Mouse (Mus musculus) thymus, postnatal 14 days (tissue): Measurements from ENCODE around the gene Csf2ra.
"Not testable (repeated sequence)": the region's sequence is repeated elsewhere in the genome, so short reads cannot be mapped to it uniquely, and the experiment has no call there.

Experiments
- DNase-seq: peaks from one replicate; pipeline ENCODE4 v3.0.0; 2021

Csf2ra gene

GRCm38 (mm10) chr19:61227941-61228701 lies at the start of gene Csf2ra:
Gene Csf2ra (minus strand): TSS chr19:61228429.
- peak; percentile 51 for DNase-seq

GRCm38 (mm10) chr19:61275446-61275845 lies 47.2 kb upstream of the Csf2ra start:
- no peak for DNase-seq

- DNase-seq, result not testable (repeated sequence)
Observed at GRCm38 (mm10) chr19:61269141-61269540, 40.9 kb upstream of the Csf2ra start.

GRCm38 (mm10) chr19:61267141-61267540 lies 38.9 kb upstream of the Csf2ra start:
- no peak for DNase-seq

GRCm38 (mm10) chr19:61266651-61267050 lies 38.4 kb upstream of the Csf2ra start:
- DNase-seq, result peak; percentile 39

- peak; percentile 68 for DNase-seq
Observed at GRCm38 (mm10) chr19:61266246-61266615, 38.0 kb upstream of the Csf2ra start.

- peak; percentile 77 for DNase-seq
Observed at GRCm38 (mm10) chr19:61265349-61266245, 37.4 kb upstream of the Csf2ra start.

- no peak for DNase-seq
Observed at GRCm38 (mm10) chr19:61264933-61265332, 36.7 kb upstream of the Csf2ra start.

GRCm38 (mm10) chr19:61264227-61264626 lies 36.0 kb upstream of the Csf2ra start:
- DNase-seq, result no peak

GRCm38 (mm10) chr19:61261241-61261640 lies 33.0 kb upstream of the Csf2ra start:
- no peak for DNase-seq

GRCm38 (mm10) chr19:61257733-61258132 lies 29.5 kb upstream of the Csf2ra start:
- DNase-seq, result no peak

GRCm38 (mm10) chr19:61256166-61256887 lies 28.1 kb upstream of the Csf2ra start:
- no peak for DNase-seq

GRCm38 (mm10) chr19:61247334-61247733 lies 19.1 kb upstream of the Csf2ra start:
- DNase-seq, result not testable (repeated sequence)

- no peak for DNase-seq
Observed at GRCm38 (mm10) chr19:61244721-61245436, 16.6 kb upstream of the Csf2ra start.

GRCm38 (mm10) chr19:61237967-61238366 lies 9.7 kb upstream of the Csf2ra start:
- DNase-seq, result no peak

GRCm38 (mm10) chr19:61234532-61234931 lies 6.3 kb upstream of the Csf2ra start:
- DNase-seq, result no peak

GRCm38 (mm10) chr19:61226928-61227854 lies 1.0 kb downstream of the Csf2ra start:
- peak; percentile 89 for DNase-seq

- peak; percentile 67 for DNase-seq
Observed at GRCm38 (mm10) chr19:61226401-61226927, 1.8 kb downstream of the Csf2ra start.

GRCm38 (mm10) chr19:61225526-61226400 lies 2.5 kb downstream of the Csf2ra start:
- peak; percentile 69 for DNase-seq
